Mouse (Mus musculus): ENCODE data around the gene AL607142.1. TPM values are rescaled to one million over a fixed set of nuclear protein-coding genes. Genes with fewer than 3 reads are reported as not detected.

The AL607142.1 gene
- not detected in 2 replicates for polyA plus RNA-seq (2014; fragmentation: Nextera tagmentation; extraction: Ambion mirVana)

DNA sequence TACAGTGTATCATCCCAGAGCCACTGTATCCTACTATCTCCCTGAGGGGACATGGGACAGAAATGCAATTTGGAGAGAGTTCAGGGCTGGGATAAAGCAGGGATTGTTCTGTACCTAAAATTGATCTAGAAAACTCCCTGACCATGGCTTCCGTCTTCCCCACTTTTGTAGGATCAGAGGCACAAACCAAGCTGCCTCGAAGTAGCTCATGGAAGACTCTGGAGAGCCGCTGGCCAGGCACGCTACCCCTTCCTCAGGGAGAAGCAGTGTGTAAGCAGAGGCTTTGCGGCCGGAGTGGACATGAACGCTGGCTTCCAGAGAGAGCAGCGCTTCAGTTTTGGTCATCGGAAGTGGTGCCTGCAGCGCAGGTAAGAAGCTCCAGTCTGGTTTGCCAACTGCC, at the start of gene AL607142.1:
Gene AL607142.1, plus strand, starts transcription at position 301 of the 400 bp plus-strand sequence.
- no peak within 1 kb of the TSS for H3K4me3 ChIP-seq (ENCODE audit: low read depth, low read length)
- no peak within 1 kb of the TSS for H3K27ac ChIP-seq (ENCODE audit: low read depth)
- DNase-seq (no peak), ATAC-seq (ENCODE audit: insufficient read depth) (no peak)
- no peaks in the 10 kb centered on the region for H3K9me3 ChIP-seq (ENCODE audit: low read depth, low read length)
- no peak for TF ChIP-seq CTCF (IDR thresholded peaks at IDR 0.05; ENCODE audit: low read depth)
- H3K36me3 ChIP-seq (ENCODE audit: insufficient read depth) = no peaks in the 10 kb centered on the region
- H3K4me1 ChIP-seq (ENCODE audit: insufficient read depth) = no peaks in the 10 kb centered on the region
- WGBS = 83% methylated on average over 10 of the region's 10 CpGs
- no peak within 1 kb of the TSS for H3K9ac ChIP-seq
- H3K27me3 ChIP-seq (ENCODE audit: insufficient read depth, low read length) = no peaks in the 10 kb centered on the region
- no peak within 1 kb of the TSS for H3K4me2 ChIP-seq

DNA sequence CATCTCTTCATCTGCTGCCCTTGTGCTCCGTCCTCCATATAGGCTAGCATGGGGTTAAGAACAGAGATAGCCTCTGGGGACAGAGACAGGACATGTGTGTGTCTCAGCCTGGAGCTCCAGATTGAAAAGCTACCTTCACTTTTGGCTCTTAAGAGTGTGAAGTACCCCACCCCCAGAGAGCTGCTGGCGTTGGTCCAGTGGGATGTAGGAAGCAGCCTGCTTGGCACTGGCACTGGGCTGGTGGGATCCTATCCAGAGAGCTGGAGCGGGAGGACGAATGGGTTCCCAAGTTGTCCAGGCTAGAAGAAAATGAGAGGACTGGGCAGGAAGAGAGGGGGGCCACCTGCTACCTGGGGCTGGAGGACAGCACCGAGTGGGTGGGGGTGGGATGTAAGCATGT, 46.4 kb upstream of the AL607142.1 start:
- H3K9ac ChIP-seq = no peak overlapping the region
- TF ChIP-seq CTCF (IDR thresholded peaks at IDR 0.05; ENCODE audit: low read depth) = no peak
- 73% methylated on average over 5 of the region's 5 CpGs for WGBS
- DNase-seq = peak; percentile 29
- no peak overlapping the region for H3K4me3 ChIP-seq (ENCODE audit: low read depth, low read length)
- ATAC-seq (ENCODE audit: insufficient read depth) = no peak
- H3K4me2 ChIP-seq = no peak overlapping the region
- H3K27ac ChIP-seq (ENCODE audit: low read depth) = no peak overlapping the region
- no peaks in the 10 kb centered on the region for H3K4me1 ChIP-seq (ENCODE audit: insufficient read depth)
- H3K9me3 ChIP-seq (ENCODE audit: low read depth, low read length) = no peaks in the 10 kb centered on the region
- no peaks in the 10 kb centered on the region for H3K27me3 ChIP-seq (ENCODE audit: insufficient read depth, low read length)
- no peaks in the 10 kb centered on the region for H3K36me3 ChIP-seq (ENCODE audit: insufficient read depth)

DNA sequence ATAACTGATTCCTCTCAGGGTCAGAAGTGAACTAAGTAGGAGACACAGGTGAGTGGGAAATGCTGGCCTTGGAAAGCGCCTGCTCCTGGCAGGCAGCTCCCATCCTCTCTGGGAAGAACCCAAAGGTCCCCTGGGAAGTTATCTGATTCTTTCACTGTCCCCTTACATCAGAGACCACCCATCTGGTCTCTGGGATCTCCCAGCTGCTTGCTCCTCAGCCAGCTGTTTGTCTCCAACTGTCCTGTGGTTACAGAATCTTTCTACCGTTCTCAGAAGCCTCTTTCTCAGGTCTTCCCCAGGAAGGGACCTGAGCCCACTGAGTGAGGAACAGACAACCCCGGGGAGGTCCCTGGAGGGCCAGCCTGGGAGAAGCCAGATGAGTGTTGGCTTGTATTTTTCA, 42.4 kb upstream of the AL607142.1 start:
- H3K9ac ChIP-seq = no peak overlapping the region
- H3K4me3 ChIP-seq (ENCODE audit: low read depth, low read length) = no peak overlapping the region
- no peak overlapping the region for H3K4me2 ChIP-seq
- no peaks in the 10 kb centered on the region for H3K27me3 ChIP-seq (ENCODE audit: insufficient read depth, low read length)
- no peaks in the 10 kb centered on the region for H3K36me3 ChIP-seq (ENCODE audit: insufficient read depth)
- no peak overlapping the region for H3K27ac ChIP-seq (ENCODE audit: low read depth)
- no peak for ATAC-seq (ENCODE audit: insufficient read depth)
- no peak for DNase-seq
- no peak for TF ChIP-seq CTCF (IDR thresholded peaks at IDR 0.05; ENCODE audit: low read depth)
- 40% methylated on average over 3 of the region's 3 CpGs for WGBS
- no peaks in the 10 kb centered on the region for H3K9me3 ChIP-seq (ENCODE audit: low read depth, low read length)
- no peaks in the 10 kb centered on the region for H3K4me1 ChIP-seq (ENCODE audit: insufficient read depth)

DNA sequence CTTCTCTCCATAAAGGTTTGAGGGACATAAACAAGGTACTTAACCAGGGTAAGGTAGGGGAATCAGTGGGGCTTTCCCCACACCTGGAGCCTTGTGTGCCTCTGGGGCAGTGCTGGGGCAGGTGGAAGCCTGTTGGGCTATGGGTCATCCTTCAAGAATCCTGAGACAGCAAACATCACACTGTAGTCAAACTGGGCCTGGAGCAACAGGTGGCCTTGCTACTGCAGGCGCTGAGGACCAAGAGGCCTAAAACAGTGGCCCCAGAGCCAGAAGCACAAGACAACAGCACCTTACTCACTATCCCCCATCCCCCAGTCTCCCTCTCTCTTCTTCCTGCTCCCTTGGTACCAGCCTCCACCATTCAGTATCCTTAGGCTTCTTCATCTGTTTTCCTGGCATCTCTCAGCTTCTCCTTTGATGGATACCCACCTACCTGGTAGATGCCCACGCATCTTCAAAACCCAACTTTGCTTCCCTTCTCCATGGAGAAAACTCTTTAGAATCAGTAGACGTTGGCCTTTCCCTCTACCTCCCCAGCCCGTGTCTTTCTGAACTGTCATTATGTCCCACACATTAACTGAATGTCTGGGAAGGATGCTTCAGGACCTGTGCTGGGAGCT, 41.5 kb upstream of the AL607142.1 start:
- Histone ChIP-seq H3K4me2 (no peak overlapping the region), H3K27me3 (ENCODE audit: insufficient read depth, low read length) (no peaks in the 10 kb centered on the region), H3K27ac (ENCODE audit: low read depth) (no peak overlapping the region), H3K9ac (no peak overlapping the region), H3K36me3 (ENCODE audit: insufficient read depth) (no peaks in the 10 kb centered on the region), H3K4me3 (ENCODE audit: low read depth, low read length) (no peak overlapping the region), H3K9me3 (ENCODE audit: low read depth, low read length) (no peaks in the 10 kb centered on the region), H3K4me1 (ENCODE audit: insufficient read depth) (no peaks in the 10 kb centered on the region)
- 86% methylated on average over 4 of the region's 4 CpGs for WGBS
- TF ChIP-seq CTCF (IDR thresholded peaks at IDR 0.05; ENCODE audit: low read depth) = no peak
- DNase-seq (no peak), ATAC-seq (ENCODE audit: insufficient read depth) (no peak)

DNA sequence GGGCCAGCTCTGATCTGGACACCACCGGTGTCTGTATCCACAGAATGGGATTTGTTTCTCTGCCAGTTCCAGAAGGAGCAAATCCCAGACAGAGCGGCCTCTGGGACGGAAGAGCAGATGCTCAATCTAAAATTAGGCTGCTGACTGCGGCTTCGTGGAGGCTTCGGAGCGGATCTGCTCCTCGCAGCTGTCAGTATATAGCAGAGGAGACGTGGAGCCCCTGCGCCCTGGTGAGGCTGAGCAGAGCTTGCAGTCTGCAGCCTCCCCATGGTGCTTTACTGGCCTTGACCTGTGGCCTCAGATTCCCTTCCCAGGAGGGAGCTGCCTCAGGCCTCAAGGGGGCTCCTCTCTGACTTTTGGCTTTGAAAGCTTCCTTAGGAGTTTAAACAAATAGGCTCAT, 40.7 kb upstream of the AL607142.1 start:
- peak; percentile 41 for DNase-seq

DNA sequence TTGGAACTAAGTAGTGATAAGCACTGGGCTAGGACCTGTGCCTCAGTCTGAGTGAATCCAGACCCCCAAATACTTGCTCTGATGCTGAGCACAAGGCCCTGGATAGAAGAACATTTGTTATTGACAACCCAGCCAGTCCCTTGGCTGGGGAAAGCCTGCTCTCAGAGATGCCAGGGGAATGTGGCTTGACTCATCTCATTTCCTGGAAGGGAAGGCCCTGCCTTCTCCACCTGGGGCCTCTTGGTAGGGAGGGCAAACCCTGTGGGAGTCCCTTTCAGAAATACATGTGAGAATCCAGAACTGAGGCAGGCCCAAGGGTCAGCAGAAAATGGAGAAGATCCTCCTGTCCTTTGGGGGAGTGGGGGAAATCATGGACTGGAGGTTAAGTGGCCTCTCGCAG, 37.1 kb upstream of the AL607142.1 start:
- H3K9ac ChIP-seq = no peak overlapping the region
- H3K36me3 ChIP-seq (ENCODE audit: insufficient read depth) = no peaks in the 10 kb centered on the region
- no peak for TF ChIP-seq CTCF (IDR thresholded peaks at IDR 0.05; ENCODE audit: low read depth)
- no peak overlapping the region for H3K27ac ChIP-seq (ENCODE audit: low read depth)
- H3K4me2 ChIP-seq = no peak overlapping the region
- DNase-seq (no peak), ATAC-seq (ENCODE audit: insufficient read depth) (no peak)
- H3K27me3 ChIP-seq (ENCODE audit: insufficient read depth, low read length) = no peaks in the 10 kb centered on the region; the same call in none of the 2 replicates
- no peaks in the 10 kb centered on the region for H3K4me1 ChIP-seq (ENCODE audit: insufficient read depth)
- WGBS = 73% methylated on average over 1 of the region's 1 CpGs
- no peak overlapping the region for H3K4me3 ChIP-seq (ENCODE audit: low read depth, low read length)
- no peaks in the 10 kb centered on the region for H3K9me3 ChIP-seq (ENCODE audit: low read depth, low read length)

More for the DNA sequence above, 40.7 kb upstream of the AL607142.1 start:
- Histone ChIP-seq H3K4me1 (ENCODE audit: insufficient read depth) (no peaks in the 10 kb centered on the region), H3K4me2 (no peak overlapping the region), H3K27me3 (ENCODE audit: insufficient read depth, low read length) (no peaks in the 10 kb centered on the region), H3K36me3 (ENCODE audit: insufficient read depth) (no peaks in the 10 kb centered on the region), H3K9me3 (ENCODE audit: low read depth, low read length) (no peaks in the 10 kb centered on the region), H3K4me3 (ENCODE audit: low read depth, low read length) (no peak overlapping the region), H3K27ac (ENCODE audit: low read depth) (no peak overlapping the region), H3K9ac (no peak overlapping the region)
- TF ChIP-seq CTCF (IDR thresholded peaks at IDR 0.05; ENCODE audit: low read depth) = 0 out of 2 replicates have a peak, but pooled peaks have one; percentile 17
- no peak for ATAC-seq (ENCODE audit: insufficient read depth)
- 49% methylated on average over 10 of the region's 10 CpGs for WGBS

DNA sequence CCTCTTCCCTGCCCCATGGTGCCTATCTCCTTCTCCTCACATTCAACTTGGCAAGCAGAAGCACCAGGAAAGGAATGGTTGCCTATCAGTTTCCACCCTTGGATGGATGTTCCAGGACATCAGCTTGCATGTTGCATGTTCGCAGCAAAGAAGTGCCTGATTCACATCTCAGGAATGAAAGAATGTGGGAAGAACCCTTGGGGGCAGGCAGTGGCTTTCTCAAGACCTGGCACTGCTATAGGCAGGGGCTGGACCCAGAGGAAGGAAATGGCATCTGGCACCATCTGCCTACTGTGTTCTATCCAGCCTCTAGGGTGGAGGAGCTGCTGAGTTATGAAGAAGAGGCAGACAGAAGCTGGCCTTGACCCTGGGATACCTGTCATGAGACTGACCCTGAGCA, 34.9 kb upstream of the AL607142.1 start:
- Histone ChIP-seq H3K9me3 (ENCODE audit: low read depth, low read length) (no peaks in the 10 kb centered on the region), H3K27me3 (ENCODE audit: insufficient read depth, low read length) (peaks cover 21% of the 10 kb centered on the region), H3K4me2 (no peak overlapping the region), H3K36me3 (ENCODE audit: insufficient read depth) (no peaks in the 10 kb centered on the region), H3K9ac (no peak overlapping the region), H3K27ac (ENCODE audit: low read depth) (no peak overlapping the region), H3K4me1 (ENCODE audit: insufficient read depth) (no peaks in the 10 kb centered on the region), H3K4me3 (ENCODE audit: low read depth, low read length) (no peak overlapping the region)
- no peak for TF ChIP-seq CTCF (IDR thresholded peaks at IDR 0.05; ENCODE audit: low read depth)
- WGBS = 72% methylated on average over 1 of the region's 1 CpGs
- DNase-seq = no peak
- no peak for ATAC-seq (ENCODE audit: insufficient read depth)
